Mouse (Mus musculus): Measurements from ENCODE around the gene Nf1. TPM values are rescaled to one million over a fixed set of nuclear protein-coding genes. Genes with fewer than 3 reads are reported as not detected.
"Not testable (repeated sequence)": the region's sequence is repeated elsewhere in the genome, so short reads cannot be mapped to it uniquely, and the experiment has no call there.

Gene Nf1
- 71.1 and 80.0 TPM in 2 replicates for total RNA-seq (2021)
- long read RNA-seq, partial matches to known transcripts = 1 of 6 reads
- long read RNA-seq, other reads (novel, unspliced or antisense) = 5 of 6 reads

GRCm38 (mm10) chr11:79339234-79339807 lies at the start of gene Nf1:
TSS of gene Nf1 (plus strand) at chr11:79339693.
- DNase-seq = peak; percentile 98

GRCm38 (mm10) chr11:79290473-79290872 lies 49.0 kb upstream of the Nf1 start:
- peak; percentile 26 for DNase-seq

- no peak for DNase-seq
These were observed 47.8 kb upstream of the Nf1 start for GRCm38 (mm10) chr11:79291651-79292050.

- DNase-seq = no peak
These were observed 47.4 kb upstream of the Nf1 start for GRCm38 (mm10) chr11:79292130-79292529.

- no peak for DNase-seq
These were observed 46.5 kb upstream of the Nf1 start for GRCm38 (mm10) chr11:79293025-79293424.

GRCm38 (mm10) chr11:79293971-79294370 lies 45.5 kb upstream of the Nf1 start:
- DNase-seq = no peak

- peak; percentile 16 for DNase-seq
These were observed 43.3 kb upstream of the Nf1 start for GRCm38 (mm10) chr11:79296167-79296566.

GRCm38 (mm10) chr11:79296856-79297491 lies 42.5 kb upstream of the Nf1 start, which contains the start of gene Gm9964:
TSS of gene Gm9964 (minus strand) at chr11:79296906.
- DNase-seq = no peak

- DNase-seq = no peak
These were observed 39.6 kb upstream of the Nf1 start for GRCm38 (mm10) chr11:79299719-79300431.

- DNase-seq = no peak
These were observed 36.4 kb upstream of the Nf1 start for GRCm38 (mm10) chr11:79303109-79303508.

- DNase-seq = not testable (repeated sequence)
These were observed 35.2 kb upstream of the Nf1 start for GRCm38 (mm10) chr11:79304245-79304644.

- no peak for DNase-seq
These were observed 33.7 kb upstream of the Nf1 start for GRCm38 (mm10) chr11:79305697-79306340.

- DNase-seq = peak; percentile 62
These were observed 33.0 kb upstream of the Nf1 start for GRCm38 (mm10) chr11:79306510-79306909.

- DNase-seq = peak; percentile 55
These were observed 32.5 kb upstream of the Nf1 start for GRCm38 (mm10) chr11:79306996-79307395.

GRCm38 (mm10) chr11:79307560-79308200 lies 31.8 kb upstream of the Nf1 start:
- no peak for DNase-seq

GRCm38 (mm10) chr11:79310467-79310866 lies 29.0 kb upstream of the Nf1 start:
- no peak for DNase-seq

GRCm38 (mm10) chr11:79316807-79317345 lies 22.6 kb upstream of the Nf1 start:
- no peak for DNase-seq

- DNase-seq = no peak
These were observed 19.7 kb upstream of the Nf1 start for GRCm38 (mm10) chr11:79319807-79320206.

GRCm38 (mm10) chr11:79323985-79324685 lies 15.4 kb upstream of the Nf1 start:
- no peak for DNase-seq

GRCm38 (mm10) chr11:79325663-79326062 lies 13.8 kb upstream of the Nf1 start:
- no peak for DNase-seq

GRCm38 (mm10) chr11:79327106-79327505 lies 12.4 kb upstream of the Nf1 start:
- DNase-seq = no peak

Data from adrenal gland, postnatal 25 days (tissue).